Mouse (Mus musculus): Measurements from ENCODE around the gene Hes2.
A peak's percentile ranks its signal among the peaks of the same experiment; 100 is the strongest.

Gene Hes2

GRCm38 (mm10) chr4:152158585-152159284, at the start of gene Hes2:
Gene Hes2, plus strand, starts transcription at chr4:152158867.
- DNase-seq (ENCODE audit: inconsistent age in 2 of 2, low spot score in 1 of 2), result peak in 1 of 2 experiments; percentile 60

- DNase-seq (ENCODE audit: inconsistent age in 2 of 2, low spot score in 1 of 2), result no peak
Measured at GRCm38 (mm10) chr4:152109509-152109908, 49.2 kb upstream of the Hes2 start.

GRCm38 (mm10) chr4:152110689-152111088, 48.0 kb upstream of the Hes2 start:
- no peak for DNase-seq (ENCODE audit: inconsistent age in 2 of 2, low spot score in 1 of 2)

GRCm38 (mm10) chr4:152112329-152112728, 46.3 kb upstream of the Hes2 start:
- DNase-seq (ENCODE audit: inconsistent age in 2 of 2, low spot score in 1 of 2), result no peak

GRCm38 (mm10) chr4:152114080-152114479, 44.6 kb upstream of the Hes2 start:
- no peak for DNase-seq (ENCODE audit: inconsistent age in 2 of 2, low spot score in 1 of 2)

- no peak for DNase-seq (ENCODE audit: inconsistent age in 2 of 2, low spot score in 1 of 2)
Measured at GRCm38 (mm10) chr4:152115921-152116612, 42.6 kb upstream of the Hes2 start, which contains the start of gene Tnfrsf25. Gene Tnfrsf25, plus strand, starts transcription at chr4:152115934.

- no peak for DNase-seq (ENCODE audit: inconsistent age in 2 of 2, low spot score in 1 of 2)
Measured at GRCm38 (mm10) chr4:152117538-152117937, 41.1 kb upstream of the Hes2 start.

GRCm38 (mm10) chr4:152119396-152120292, 39.0 kb upstream of the Hes2 start:
- peak in 1 of 2 experiments; percentile 65 for DNase-seq (ENCODE audit: inconsistent age in 2 of 2, low spot score in 1 of 2)

- no peak for DNase-seq (ENCODE audit: inconsistent age in 2 of 2, low spot score in 1 of 2)
Measured at GRCm38 (mm10) chr4:152120311-152121182, 38.1 kb upstream of the Hes2 start.

- DNase-seq (ENCODE audit: inconsistent age in 2 of 2, low spot score in 1 of 2), result no peak
Measured at GRCm38 (mm10) chr4:152121183-152121505, 37.5 kb upstream of the Hes2 start.

GRCm38 (mm10) chr4:152124361-152124961, 34.2 kb upstream of the Hes2 start:
- no peak for DNase-seq (ENCODE audit: inconsistent age in 2 of 2, low spot score in 1 of 2)

GRCm38 (mm10) chr4:152125161-152126025, 33.3 kb upstream of the Hes2 start:
- peak; percentile 51 to 88 for DNase-seq (ENCODE audit: inconsistent age in 2 of 2, low spot score in 1 of 2)

- peak in 1 of 2 experiments; percentile 61 for DNase-seq (ENCODE audit: inconsistent age in 2 of 2, low spot score in 1 of 2)
Measured at GRCm38 (mm10) chr4:152126026-152126920, 32.4 kb upstream of the Hes2 start.

- peak in 1 of 2 experiments; percentile 20 for DNase-seq (ENCODE audit: inconsistent age in 2 of 2, low spot score in 1 of 2)
Measured at GRCm38 (mm10) chr4:152127884-152128283, 30.8 kb upstream of the Hes2 start.

- DNase-seq (ENCODE audit: inconsistent age in 2 of 2, low spot score in 1 of 2), result peak in 1 of 2 experiments; percentile 22
Measured at GRCm38 (mm10) chr4:152128784-152129183, 29.9 kb upstream of the Hes2 start.

GRCm38 (mm10) chr4:152129395-152129930, 29.2 kb upstream of the Hes2 start:
- DNase-seq (ENCODE audit: inconsistent age in 2 of 2, low spot score in 1 of 2), result no peak

GRCm38 (mm10) chr4:152130771-152131653, 27.7 kb upstream of the Hes2 start:
- peak; percentile 55 to 82 for DNase-seq (ENCODE audit: inconsistent age in 2 of 2, low spot score in 1 of 2)

Measured in adrenal gland, adult (tissue).